Mouse (Mus musculus) intestine, postnatal 0 days (tissue): ENCODE data around the gene Arl4c. TPM values are rescaled to one million over a fixed set of nuclear protein-coding genes. Genes with fewer than 3 reads are reported as not detected.

ENCODE experiments used
- ATAC-seq: fragments of 200-750 bp; cut with Nextera tagmentation; 2 replicates; pipeline ENCODE4 v1.8.0; 2017; ENCODE audit warnings: mild to moderate bottlenecking, moderate TSS enrichment, moderate library complexity
- H3K27ac ChIP-seq: fragments of 300-500 bp; sonication (generic); 2 replicates; pipeline ENCODE4 v1.5.1; 2014; ENCODE audit warnings: mild to moderate bottlenecking, low read depth, low read length, moderate library complexity
- H3K27me3 ChIP-seq: fragments of 300-500 bp; sonication (generic); replicated peaks from 2 replicates; pipeline ENCODE4 v1.6.1; 2014; ENCODE audit warnings: low read length, mixed read lengths; ENCODE audit not compliant: control insufficient read depth, insufficient read depth
- H3K36me3 ChIP-seq: fragments of 300-500 bp; sonication (generic); 2 replicates; pipeline ENCODE4 v1.6.1; 2014; ENCODE audit warnings: mild to moderate bottlenecking, moderate library complexity; ENCODE audit not compliant: control insufficient read depth, insufficient read depth
- H3K4me1 ChIP-seq: fragments of 300-500 bp; sonication (generic); replicated peaks from 2 replicates; pipeline ENCODE4 v1.6.1; 2014; ENCODE audit warnings: antibody characterized with exemption, low read length, mixed read lengths; ENCODE audit not compliant: control insufficient read depth, insufficient read depth
- H3K4me2 ChIP-seq: fragments of 300-500 bp; sonication (generic); replicated peaks from 2 replicates; pipeline ENCODE4 v1.6.1; 2014; ENCODE audit warnings: low read depth, mild to moderate bottlenecking, moderate library complexity
- H3K4me3 ChIP-seq: fragments of 300-500 bp; sonication (generic); 2 replicates; pipeline ENCODE4 v1.5.1; 2014; ENCODE audit warnings: low read depth, low read length
- H3K9ac ChIP-seq: fragments of 300-500 bp; sonication (generic); 2 replicates; pipeline ENCODE4 v1.6.1; 2014; ENCODE audit warnings: mild to moderate bottlenecking, low read depth, low read length
- H3K9me3 ChIP-seq: fragments of 300-500 bp; sonication (generic); 2 replicates; pipeline ENCODE4 v1.6.1; 2016; ENCODE audit warnings: mixed run types; ENCODE audit not compliant: control insufficient read depth
- CTCF ChIP-seq: sonication (generic); IDR thresholded peaks from 2 replicates; pipeline ENCODE4 v1.5.1; 2016; ENCODE audit warnings: low read depth, mild to moderate bottlenecking, control low read depth, antibody characterized with exemption, moderate library complexity
- WGBS: fragments of 180-500 bp; shearing (Covaris S2); extraction: QIAGEN DNeasy Blood & Tissue Kit; methylation state at CpG from one replicate; pipeline ENCODE4 v1.1.7; 2014; 5-methylcytosine and 5-hydroxymethylcytosine counted together
- polyA plus RNA-seq: library from polyadenylated mRNA; unstranded; fragments of >200 nt; fragmentation: Nextera tagmentation; extraction: Ambion mirVana; gene quantifications from 2 replicates; pipeline ENCODE4 v1.2.1, GENCODE M21; 2015

Arl4c gene
- polyA plus RNA-seq, 1 experiment from 2014 or later: 2.6 TPM

DNA sequence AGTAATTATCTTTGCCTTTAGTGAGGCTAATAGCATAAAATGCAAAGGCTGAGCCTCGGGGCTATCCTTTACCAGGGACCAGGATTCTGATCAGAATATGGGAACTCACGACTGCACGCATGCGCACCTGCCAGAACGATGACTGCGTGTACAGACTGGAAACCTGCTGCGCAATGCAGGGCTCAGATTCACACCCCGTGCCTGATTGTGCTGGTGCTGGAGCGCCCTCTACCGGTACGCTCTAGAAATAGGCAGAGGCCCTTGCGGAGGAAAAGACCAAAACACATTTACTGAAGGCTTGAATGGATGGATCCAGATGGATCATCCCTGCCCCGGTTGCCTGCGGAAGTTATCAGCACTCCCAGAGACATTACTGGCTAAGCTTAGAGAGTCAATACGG, 3.8 kb upstream of the Arl4c start:
- no peaks in the 10 kb centered on the region for H3K9me3 ChIP-seq

DNA sequence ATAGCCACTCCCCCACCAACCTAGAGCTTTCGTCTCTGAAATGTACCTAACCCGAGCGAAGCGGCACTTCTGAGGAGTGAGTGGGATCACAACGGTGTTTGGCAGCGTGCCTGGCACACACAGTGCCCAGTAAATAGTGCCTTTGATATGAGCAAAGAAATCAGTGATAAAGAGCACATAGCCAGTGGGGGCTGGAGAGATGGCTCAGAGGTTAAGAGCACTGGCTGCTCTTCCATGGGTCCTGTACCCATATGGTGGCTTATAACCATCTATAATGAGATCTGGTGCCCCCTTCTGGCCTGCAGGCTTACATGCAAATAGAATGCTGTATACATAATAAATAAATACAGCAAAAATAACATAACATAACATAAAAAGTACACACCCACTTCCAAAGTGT, 3.0 kb upstream of the Arl4c start:
- peak; percentile 74 for TF ChIP-seq CTCF
- Histone ChIP-seq H3K27me3 (0 out of 2 replicates have a peak, but pooled peaks cover 9% of the 10 kb centered on the region), H3K4me3 (no peak overlapping the region), H3K27ac (no peak overlapping the region), H3K9me3 (no peaks in the 10 kb centered on the region), H3K4me1 (no peaks in the 10 kb centered on the region), H3K9ac (no peak overlapping the region), H3K4me2 (no peak overlapping the region), H3K36me3 (no peaks in the 10 kb centered on the region)
- no peak for ATAC-seq
- WGBS: 74% methylated on average over 6 of the region's 6 CpGs

More for the DNA sequence above, 3.8 kb upstream of the Arl4c start:
- H3K4me2 ChIP-seq: no peak overlapping the region
- H3K27me3 ChIP-seq: 0 out of 2 replicates have a peak, but pooled peaks cover 6% of the 10 kb centered on the region
- ATAC-seq: peak; percentile 63
- H3K27ac ChIP-seq: no peak overlapping the region
- H3K4me1 ChIP-seq: no peaks in the 10 kb centered on the region
- H3K9ac ChIP-seq: no peak overlapping the region
- peak; percentile 100 for TF ChIP-seq CTCF
- H3K4me3 ChIP-seq: no peak overlapping the region
- H3K36me3 ChIP-seq: no peaks in the 10 kb centered on the region
- under 1% methylated on average over 15 of the region's 15 CpGs for WGBS

DNA sequence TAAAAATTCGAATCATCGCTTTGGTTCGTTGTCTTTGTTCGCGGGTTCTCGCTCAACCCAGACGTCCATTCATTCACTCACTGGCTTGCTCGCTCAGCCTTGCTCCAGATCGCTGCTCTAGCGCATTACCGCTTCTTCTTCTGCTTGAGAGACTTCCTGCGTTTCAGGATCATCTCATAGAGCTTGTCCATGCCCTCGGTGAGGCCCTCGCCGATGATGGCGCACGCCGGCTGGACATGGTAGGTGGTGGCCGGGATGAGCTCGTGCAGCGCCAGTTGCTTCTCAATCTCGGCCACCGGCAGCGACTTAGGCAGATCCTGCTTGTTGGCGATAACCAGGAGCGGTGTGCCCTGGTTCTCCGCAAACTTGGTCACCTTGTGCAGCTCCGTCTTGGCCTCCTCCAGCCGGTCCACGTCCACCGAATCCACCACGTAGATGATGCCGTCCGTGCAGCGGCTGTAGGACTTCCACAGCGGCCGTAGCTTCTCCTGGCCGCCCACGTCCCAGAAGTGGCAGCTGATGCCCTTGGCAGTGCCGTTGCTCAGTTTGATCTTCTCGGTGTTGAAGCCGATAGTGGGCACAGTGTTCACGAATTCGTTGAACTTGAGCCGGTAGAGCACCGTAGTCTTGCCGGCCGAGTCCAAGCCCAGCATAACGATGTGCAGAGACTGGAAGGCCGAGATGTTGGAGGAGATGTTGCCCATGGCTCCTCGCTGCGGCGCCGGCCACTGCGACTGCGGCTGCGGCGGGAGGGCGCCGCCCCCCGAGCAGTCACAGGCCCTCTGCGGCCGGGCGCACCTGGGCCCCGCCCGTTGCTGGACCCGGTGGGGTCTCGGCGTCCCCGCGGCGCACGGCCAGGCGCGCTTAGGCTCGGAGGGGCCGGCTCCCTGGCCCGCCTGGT, 810 bp downstream of the Arl4c start:
- H3K4me2 ChIP-seq: peak overlapping the region; percentile 99
- peak overlapping the region; percentile 78 for H3K4me3 ChIP-seq
- H3K9ac ChIP-seq: peak overlapping the region; percentile 66
- no peaks in the 10 kb centered on the region for H3K4me1 ChIP-seq
- H3K9me3 ChIP-seq: no peaks in the 10 kb centered on the region
- H3K27me3 ChIP-seq: 0 out of 2 replicates have a peak, but pooled peaks cover 9% of the 10 kb centered on the region
- TF ChIP-seq CTCF: no peak
- H3K36me3 ChIP-seq: no peaks in the 10 kb centered on the region
- under 1% methylated on average over 74 of the region's 78 CpGs for WGBS
- ATAC-seq: peak; percentile 23; the same call in 1 of the 2 replicates
- peak overlapping the region; percentile 57 for H3K27ac ChIP-seq

DNA sequence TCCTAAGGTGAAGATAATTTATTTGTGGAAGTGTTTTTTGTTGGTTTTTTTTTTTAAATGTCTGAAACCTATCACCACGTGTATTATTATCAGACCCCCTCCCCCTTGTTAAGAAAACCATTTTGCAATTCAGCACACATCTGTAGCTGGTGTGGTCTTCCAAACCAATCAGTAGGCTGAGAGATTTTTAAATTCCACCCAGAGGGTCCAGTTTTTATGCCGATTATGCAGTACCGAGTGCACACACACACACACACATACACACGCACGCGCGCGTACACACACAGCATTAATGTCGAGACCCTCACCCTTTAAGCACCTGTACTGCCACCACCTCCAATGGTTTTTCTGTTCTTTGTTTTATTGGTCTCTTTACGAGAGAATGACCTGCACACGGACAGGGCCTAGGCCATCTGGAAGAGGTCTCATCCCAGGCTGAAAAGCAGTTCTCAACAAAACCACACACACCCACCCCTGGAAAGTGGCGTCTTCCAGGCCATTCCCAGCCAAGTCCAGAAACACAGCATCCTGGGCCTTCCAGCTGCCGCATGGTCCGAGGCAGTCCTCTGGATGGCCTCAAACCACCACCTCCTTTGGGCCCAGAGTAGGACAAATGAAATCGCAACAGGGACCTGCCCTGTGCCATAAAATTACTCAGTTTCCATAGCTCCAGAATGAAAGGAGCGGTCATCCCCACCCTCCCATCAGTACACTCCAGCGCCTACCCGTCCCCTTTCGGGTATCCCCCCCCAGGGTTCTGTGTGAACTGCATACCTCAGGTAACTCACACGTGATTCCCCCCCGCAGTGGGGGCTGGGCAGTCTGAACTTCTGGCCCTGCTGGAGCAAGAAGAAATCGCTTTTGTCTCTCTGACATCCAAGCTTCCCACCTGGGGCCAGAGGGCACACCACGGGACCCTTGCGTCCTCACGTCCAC, 1.9 kb downstream of the Arl4c start:
- Histone ChIP-seq H3K4me3 (peak overlapping the region; percentile 78), H3K4me2 (peak overlapping the region; percentile 99), H3K27me3 (0 out of 2 replicates have a peak, but pooled peaks cover 9% of the 10 kb centered on the region), H3K9me3 (no peaks in the 10 kb centered on the region), H3K36me3 (no peaks in the 10 kb centered on the region), H3K27ac (no peak overlapping the region), H3K9ac (peak overlapping the region; percentile 66; the same call in 1 of the 2 replicates), H3K4me1 (no peaks in the 10 kb centered on the region)
- 19% methylated on average over 25 of the region's 25 CpGs for WGBS
- no peak for TF ChIP-seq CTCF
- ATAC-seq: no peak

DNA sequence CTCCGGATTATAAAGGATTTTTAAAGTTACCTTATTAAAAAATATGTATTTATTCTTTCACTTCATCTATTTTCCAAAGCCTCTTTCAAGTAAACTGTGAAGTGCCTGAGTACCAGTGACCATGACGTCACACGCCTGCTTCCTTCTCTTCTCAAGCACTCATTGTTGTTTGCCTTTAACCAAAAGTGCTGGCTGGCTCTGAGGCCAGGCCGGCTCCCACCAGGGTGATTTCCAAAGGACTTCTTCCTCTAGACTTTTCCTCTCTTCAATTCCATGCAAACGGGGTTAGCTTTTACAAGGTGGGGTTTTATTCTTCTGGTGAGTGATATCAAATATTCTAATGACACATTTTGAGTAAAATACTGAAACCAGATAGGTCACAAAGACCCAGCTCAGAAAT, 2.6 kb downstream of the Arl4c start:
- Histone ChIP-seq H3K27ac (no peak overlapping the region), H3K9ac (no peak overlapping the region), H3K9me3 (no peaks in the 10 kb centered on the region), H3K4me1 (no peaks in the 10 kb centered on the region), H3K27me3 (0 out of 2 replicates have a peak, but pooled peaks cover 9% of the 10 kb centered on the region), H3K36me3 (no peaks in the 10 kb centered on the region), H3K4me3 (peak overlapping the region; percentile 78; the same call in 1 of the 2 replicates), H3K4me2 (peak overlapping the region; percentile 99; the same call in 1 of the 2 replicates)
- WGBS: 31% methylated on average over 5 of the region's 5 CpGs
- ATAC-seq: no peak
- TF ChIP-seq CTCF: no peak

DNA sequence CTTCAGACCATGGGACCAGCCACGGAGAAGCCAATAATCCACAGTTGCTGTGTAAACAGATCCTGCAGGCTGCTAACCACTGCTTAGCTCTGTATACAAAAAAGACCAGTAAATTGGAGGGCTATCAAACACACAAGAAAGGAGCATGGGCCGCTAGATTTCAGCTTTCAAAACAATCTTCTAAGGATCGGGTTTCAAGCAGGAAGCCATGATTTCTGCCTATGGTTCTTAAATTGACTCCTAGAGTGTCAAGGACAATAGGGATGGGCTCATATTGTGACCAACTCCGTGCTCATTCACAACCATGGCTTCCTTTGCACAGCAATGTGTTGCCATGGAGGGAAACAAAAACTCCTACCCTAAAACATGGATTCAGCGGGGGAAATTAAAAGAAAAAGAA, 3.1 kb downstream of the Arl4c start:
- Histone ChIP-seq H3K4me2 (peak overlapping the region; percentile 99; the same call in 1 of the 2 replicates), H3K36me3 (no peaks in the 10 kb centered on the region), H3K4me1 (no peaks in the 10 kb centered on the region), H3K9ac (no peak overlapping the region), H3K27me3 (0 out of 2 replicates have a peak, but pooled peaks cover 9% of the 10 kb centered on the region), H3K4me3 (no peak overlapping the region), H3K9me3 (no peaks in the 10 kb centered on the region), H3K27ac (no peak overlapping the region)
- no peak for TF ChIP-seq CTCF
- ATAC-seq: no peak
- 23% methylated on average over 5 of the region's 5 CpGs for WGBS
